Mouse (Mus musculus): Measurements from ENCODE around the gene Cfap97d2. TPM values are rescaled to one million over a fixed set of nuclear protein-coding genes. Genes with fewer than 3 reads are reported as not detected.
A peak's percentile ranks its signal among the peaks of the same experiment; 100 is the strongest.

Cfap97d2 gene
- polyA plus RNA-seq, 1 experiment from 2014 or later = 0.17 TPM

- peak; percentile 97 for ATAC-seq (ENCODE audit: low FRiP score, low TSS enrichment)
- Histone ChIP-seq H3K4me1 (replicated peaks; ENCODE audit: control insufficient read depth, insufficient read depth) (no peaks in the 10 kb centered on the region; the same call in 1 of the 2 replicates), H3K4me3 (ENCODE audit: low read depth, low read length) (peak within 1 kb of the TSS; percentile 71), H3K36me3 (ENCODE audit: control insufficient read depth, insufficient read depth, low read length) (peaks cover 9% of the 10 kb centered on the region), H3K9ac (ENCODE audit: low read length) (peak within 1 kb of the TSS; percentile 98), H3K27me3 (ENCODE audit: control insufficient read depth, insufficient read depth, low read length) (no peaks in the 10 kb centered on the region), H3K27ac (replicated peaks) (peak within 1 kb of the TSS; percentile 98), H3K9me3 (ENCODE audit: control insufficient read depth, low read length) (no peaks in the 10 kb centered on the region), H3K4me2 (replicated peaks; ENCODE audit: low read depth) (peak within 1 kb of the TSS; percentile 69)
- WGBS = under 1% methylated on average over 45 of the region's 47 CpGs
- peak; percentile 91 for TF ChIP-seq CTCF (IDR thresholded peaks at IDR 0.05; ENCODE audit: low read depth)
- peak; percentile 99 for TF ChIP-seq EP300 (optimal IDR thresholded peaks at IDR 0.05)
- peak; percentile 95 for DNase-seq (ENCODE audit: low spot score)
These were observed 79.6 kb downstream of the Cfap97d2 start, which contains the start of gene Upf3a for GRCm38 (mm10) chr8:13785250-13785763. Gene Upf3a (plus strand): TSS chr8:13785615.

GRCm38 (mm10) chr8:13785764-13786299, 80.1 kb downstream of the Cfap97d2 start:
- peak; percentile 96 for ATAC-seq (ENCODE audit: low FRiP score, low TSS enrichment)
- TF ChIP-seq CTCF (IDR thresholded peaks at IDR 0.05; ENCODE audit: low read depth) (peak; percentile 91), EP300 (optimal IDR thresholded peaks at IDR 0.05) (peak; percentile 98)
- peak overlapping the region; percentile 69 for H3K4me2 ChIP-seq (replicated peaks; ENCODE audit: low read depth)

GRCm38 (mm10) chr8:13789606-13790005, 83.9 kb downstream of the Cfap97d2 start:
- WGBS = 95% methylated on average over 8 of the region's 8 CpGs
- Histone ChIP-seq H3K4me3 (ENCODE audit: low read depth, low read length) (no peak overlapping the region), H3K9ac (ENCODE audit: low read length) (no peak overlapping the region), H3K4me2 (replicated peaks; ENCODE audit: low read depth) (no peak overlapping the region), H3K9me3 (ENCODE audit: control insufficient read depth, low read length) (no peaks in the 10 kb centered on the region), H3K36me3 (ENCODE audit: control insufficient read depth, insufficient read depth, low read length) (peaks cover 14% of the 10 kb centered on the region), H3K27me3 (ENCODE audit: control insufficient read depth, insufficient read depth, low read length) (no peaks in the 10 kb centered on the region), H3K4me1 (replicated peaks; ENCODE audit: control insufficient read depth, insufficient read depth) (no peaks in the 10 kb centered on the region; the same call in 1 of the 2 replicates), H3K27ac (replicated peaks) (no peak overlapping the region)
- ATAC-seq (ENCODE audit: low FRiP score, low TSS enrichment) = no peak
- TF ChIP-seq EP300 (optimal IDR thresholded peaks at IDR 0.05) = no peak
- no peak for TF ChIP-seq CTCF (IDR thresholded peaks at IDR 0.05; ENCODE audit: low read depth)
- DNase-seq (ENCODE audit: low spot score) = no peak

More at GRCm38 (mm10) chr8:13785764-13786299, 80.1 kb downstream of the Cfap97d2 start:
- WGBS = 1% methylated on average over 41 of the region's 47 CpGs
- peak; percentile 99 for DNase-seq (ENCODE audit: low spot score)
- Histone ChIP-seq H3K27ac (replicated peaks) (peak overlapping the region; percentile 98), H3K4me3 (ENCODE audit: low read depth, low read length) (peak overlapping the region; percentile 71), H3K9me3 (ENCODE audit: control insufficient read depth, low read length) (no peaks in the 10 kb centered on the region), H3K4me1 (replicated peaks; ENCODE audit: control insufficient read depth, insufficient read depth) (no peaks in the 10 kb centered on the region; the same call in 1 of the 2 replicates), H3K36me3 (ENCODE audit: control insufficient read depth, insufficient read depth, low read length) (peaks cover 8% of the 10 kb centered on the region), H3K9ac (ENCODE audit: low read length) (peak overlapping the region; percentile 98), H3K27me3 (ENCODE audit: control insufficient read depth, insufficient read depth, low read length) (no peaks in the 10 kb centered on the region)

Other genes starting within 250 kb of the Cfap97d2 start
- 197 and 213 TPM in 2 replicates for gene Gas6, start 211.4 kb upstream of the Cfap97d2 start, polyA plus RNA-seq (2015; fragmentation: Nextera tagmentation; extraction: Ambion mirVana)
- gene 1700029H14Rik, start 143.4 kb upstream of the Cfap97d2 start, polyA plus RNA-seq (2015; fragmentation: Nextera tagmentation; extraction: Ambion mirVana) = not detected in 2 replicates
- 12.0 and 12.4 TPM in 2 replicates for gene Rasa3, start 28.3 kb upstream of the Cfap97d2 start, polyA plus RNA-seq (2015; fragmentation: Nextera tagmentation; extraction: Ambion mirVana)
- 64.4 and 64.7 TPM in 2 replicates for gene Cdc16, start 51.8 kb downstream of the Cfap97d2 start, polyA plus RNA-seq (2015; fragmentation: Nextera tagmentation; extraction: Ambion mirVana)
- 27.2 and 28.0 TPM in 2 replicates for gene Upf3a, start 79.7 kb downstream of the Cfap97d2 start, polyA plus RNA-seq (2015; fragmentation: Nextera tagmentation; extraction: Ambion mirVana)
- not detected in 2 replicates for gene AF366264, start 132.5 kb downstream of the Cfap97d2 start, polyA plus RNA-seq (2015; fragmentation: Nextera tagmentation; extraction: Ambion mirVana)
- 8.5 and 9.2 TPM in 2 replicates for gene Champ1, start 163.8 kb downstream of the Cfap97d2 start, polyA plus RNA-seq (2015; fragmentation: Nextera tagmentation; extraction: Ambion mirVana)
- 19.8 and 25.4 TPM in 2 replicates for gene Coprs, start 184.4 kb downstream of the Cfap97d2 start, polyA plus RNA-seq (2015; fragmentation: Nextera tagmentation; extraction: Ambion mirVana)

Data from stomach, postnatal 0 days (tissue).